Mouse (Mus musculus) brain, embryonic 14.5 days (tissue): ENCODE data around the gene Hcrtr1.

Source experiments
- CTCF ChIP-seq: fragments of 200-500 bp; IDR thresholded peaks from 2 replicates; pipeline ENCODE4 v1.5.1; 2012; ENCODE audit warnings: inconsistent platforms, mild to moderate bottlenecking, moderate library complexity, borderline replicate concordance; ENCODE audit not compliant: insufficient read depth, insufficient read length; ENCODE audit errors: extremely low read depth
- POLR2A ChIP-seq: fragments of 200-500 bp; IDR thresholded peaks from 2 replicates; pipeline ENCODE4 v1.6.1; 2012; ENCODE audit warnings: mild to moderate bottlenecking, inconsistent platforms, borderline replicate concordance; ENCODE audit not compliant: poor library complexity, insufficient read depth, insufficient read length, severe bottlenecking; ENCODE audit errors: extremely low read depth

DNA sequence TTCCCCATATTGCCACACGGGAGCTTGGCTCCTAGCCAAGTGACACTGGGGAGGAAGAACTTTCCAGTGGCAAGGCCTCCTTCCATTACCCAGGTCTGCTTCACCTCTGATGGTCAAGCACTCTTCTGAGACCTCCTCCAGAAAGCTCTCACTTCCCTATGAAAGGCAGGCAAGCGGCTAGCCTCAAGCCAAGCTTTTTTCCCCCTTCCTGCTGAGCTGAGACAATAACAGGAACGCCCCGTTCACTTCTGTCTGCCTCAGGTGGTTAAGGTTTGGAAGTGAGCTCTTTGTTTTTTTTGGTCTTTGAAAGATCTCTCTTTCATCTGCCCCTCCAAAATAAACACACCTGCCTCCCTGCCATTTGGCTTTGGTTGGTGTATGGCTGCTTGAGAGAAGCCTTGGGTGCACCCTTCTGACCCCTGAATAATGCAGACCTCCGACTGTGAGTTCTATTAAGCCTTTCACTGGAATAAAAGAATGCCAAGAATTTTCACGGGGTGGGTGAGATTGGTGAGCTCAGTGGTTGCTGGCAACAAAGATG is 37.0 kb downstream of the Hcrtr1 start, which contains the start of gene Pef1:
- TF ChIP-seq CTCF (no peak), POLR2A (no peak)
